Mouse (Mus musculus) urinary bladder, postnatal 14 days (tissue): ENCODE results near the gene Tab1.
A peak's percentile ranks its signal among the peaks of the same experiment; 100 is the strongest.

Experiments used
- DNase-seq: peaks from one replicate; pipeline ENCODE4 v3.0.0; 2021; ENCODE audit warnings: low spot score

Tab1 gene

GRCm38 (mm10) chr15:80137945-80138791 is 5.2 kb downstream of the Tab1 start:
- no peak for DNase-seq

- DNase-seq, result no peak
Observed at GRCm38 (mm10) chr15:80140302-80140701, 7.4 kb downstream of the Tab1 start.

DNA sequence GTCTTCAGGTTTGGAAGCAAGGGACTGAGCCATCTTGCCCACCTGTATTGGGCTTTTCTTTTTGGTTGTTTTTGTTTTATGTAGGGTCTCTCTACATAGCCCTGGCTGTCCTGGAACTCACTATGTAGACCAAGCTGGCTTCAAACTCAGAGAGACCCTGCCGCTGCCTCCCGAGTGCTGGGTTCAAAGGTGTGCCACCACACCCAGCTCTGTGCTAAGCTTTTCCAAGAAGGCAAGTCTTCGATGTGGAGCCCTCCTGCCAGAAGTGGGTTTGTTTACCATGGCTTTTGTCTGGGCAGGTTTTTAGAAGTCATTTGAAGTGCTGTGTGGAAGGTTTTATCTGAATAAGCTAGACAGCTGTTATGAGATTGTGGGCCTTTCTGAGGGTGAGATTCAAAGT is 8.0 kb downstream of the Tab1 start:
- no peak for DNase-seq

DNA sequence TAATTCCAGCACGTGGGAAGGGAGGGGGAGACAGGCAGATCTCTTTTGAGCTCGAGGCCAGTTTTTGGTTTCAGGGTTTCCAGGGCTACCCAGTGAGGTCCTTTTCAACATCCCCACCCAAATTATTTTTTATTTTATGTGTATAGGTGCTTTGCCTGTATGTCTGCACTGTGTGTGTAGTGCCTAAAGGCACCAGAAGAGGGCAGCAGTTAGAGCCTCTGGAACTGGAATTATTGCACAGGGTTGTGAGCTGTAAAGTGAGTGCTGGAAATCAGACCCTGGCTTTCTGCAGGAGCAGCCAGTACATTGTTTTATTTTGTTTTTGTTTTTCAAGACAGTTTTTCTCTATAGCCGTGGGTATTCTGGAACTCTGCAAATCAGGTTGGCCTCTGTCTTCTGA is 9.2 kb downstream of the Tab1 start:
- no peak for DNase-seq

DNA sequence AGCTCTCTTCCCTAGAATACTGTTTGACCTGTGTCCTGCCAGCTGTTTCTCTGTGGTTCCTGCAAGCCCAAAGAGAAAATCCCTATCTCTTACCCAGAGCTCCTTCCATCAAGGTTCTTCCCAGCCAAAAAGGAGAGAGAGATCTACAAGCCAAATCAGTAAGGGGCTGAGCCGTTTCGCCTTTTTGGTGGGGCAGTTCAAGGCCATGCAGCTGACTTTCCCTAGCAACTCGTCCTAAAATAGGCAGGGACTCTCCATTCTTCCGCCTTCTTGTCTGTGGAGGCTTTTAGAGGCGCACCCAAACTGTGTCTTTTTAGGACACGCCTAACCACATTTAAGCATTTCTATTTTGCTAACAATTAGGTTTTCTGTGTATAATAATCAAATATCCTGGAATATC is 10.8 kb downstream of the Tab1 start:
- no peak for DNase-seq

- no peak for DNase-seq
Observed at GRCm38 (mm10) chr15:80145397-80145796, 12.5 kb downstream of the Tab1 start.

DNA sequence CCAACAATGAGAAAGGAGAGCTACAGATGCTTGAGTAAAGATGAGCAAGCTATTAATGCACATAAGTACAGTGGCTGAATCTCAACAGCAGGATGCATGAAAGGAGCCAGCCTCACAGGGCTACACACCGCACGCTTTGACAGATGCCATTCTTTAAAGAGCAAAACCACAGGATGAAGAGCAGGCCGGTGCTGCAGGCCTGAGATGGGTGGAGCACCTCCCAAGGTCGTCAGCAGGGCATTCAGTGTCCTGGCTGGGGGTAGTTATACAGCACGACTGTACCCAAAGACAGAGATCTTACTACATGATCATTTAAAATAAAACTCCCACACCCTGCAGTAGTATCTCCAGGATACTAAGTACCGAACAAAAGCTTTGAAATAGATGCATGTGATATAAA is 13.2 kb downstream of the Tab1 start:
- no peak for DNase-seq

GRCm38 (mm10) chr15:80147090-80147489 is 14.2 kb downstream of the Tab1 start:
- no peak for DNase-seq

- DNase-seq, result no peak
Observed at GRCm38 (mm10) chr15:80147511-80147910, 14.6 kb downstream of the Tab1 start.

GRCm38 (mm10) chr15:80148565-80148964 is 15.6 kb downstream of the Tab1 start:
- DNase-seq, result no peak

DNA sequence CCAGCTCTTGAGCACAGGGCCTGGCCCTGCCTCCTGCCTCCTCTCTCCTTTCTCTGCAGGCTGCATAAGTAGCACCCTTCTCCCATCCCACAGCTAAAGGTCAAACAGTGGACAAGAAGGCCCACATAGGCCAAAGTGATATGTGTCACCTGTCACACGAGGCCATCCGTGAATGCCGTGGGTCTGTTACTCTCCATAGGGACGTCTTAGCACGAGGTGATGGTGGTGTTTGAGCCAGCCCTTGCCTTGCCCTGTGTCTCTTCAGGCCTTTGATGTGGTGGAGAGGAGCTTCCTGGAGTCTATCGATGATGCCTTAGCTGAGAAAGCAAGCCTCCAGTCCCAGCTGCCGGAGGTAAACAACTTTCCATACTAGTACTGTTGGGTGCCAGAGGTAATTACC is 16.6 kb downstream of the Tab1 start:
- no peak for DNase-seq

DNA sequence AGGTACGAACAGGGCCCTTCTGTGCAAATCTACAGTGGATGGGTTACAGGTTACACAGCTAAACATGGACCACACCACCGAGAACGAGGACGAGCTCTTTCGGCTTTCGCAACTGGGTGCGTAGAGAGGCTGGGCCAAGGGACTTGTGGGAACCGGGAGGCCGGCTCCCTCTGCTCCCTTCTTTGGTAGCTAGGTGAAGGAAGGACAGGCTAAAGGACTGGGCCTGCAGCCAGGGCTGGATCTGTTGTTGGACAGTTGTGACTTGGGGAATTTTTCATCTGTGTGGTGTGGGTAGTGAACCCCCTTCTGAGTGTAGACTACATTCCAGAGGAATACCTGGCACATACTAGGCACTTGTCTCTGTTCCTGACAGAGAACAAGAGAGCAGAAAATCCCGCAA is 19.7 kb downstream of the Tab1 start:
- DNase-seq, result peak; percentile 31

- DNase-seq, result no peak
Observed at GRCm38 (mm10) chr15:80153757-80154156, 20.8 kb downstream of the Tab1 start.

GRCm38 (mm10) chr15:80155707-80156106 is 22.8 kb downstream of the Tab1 start:
- no peak for DNase-seq

DNA sequence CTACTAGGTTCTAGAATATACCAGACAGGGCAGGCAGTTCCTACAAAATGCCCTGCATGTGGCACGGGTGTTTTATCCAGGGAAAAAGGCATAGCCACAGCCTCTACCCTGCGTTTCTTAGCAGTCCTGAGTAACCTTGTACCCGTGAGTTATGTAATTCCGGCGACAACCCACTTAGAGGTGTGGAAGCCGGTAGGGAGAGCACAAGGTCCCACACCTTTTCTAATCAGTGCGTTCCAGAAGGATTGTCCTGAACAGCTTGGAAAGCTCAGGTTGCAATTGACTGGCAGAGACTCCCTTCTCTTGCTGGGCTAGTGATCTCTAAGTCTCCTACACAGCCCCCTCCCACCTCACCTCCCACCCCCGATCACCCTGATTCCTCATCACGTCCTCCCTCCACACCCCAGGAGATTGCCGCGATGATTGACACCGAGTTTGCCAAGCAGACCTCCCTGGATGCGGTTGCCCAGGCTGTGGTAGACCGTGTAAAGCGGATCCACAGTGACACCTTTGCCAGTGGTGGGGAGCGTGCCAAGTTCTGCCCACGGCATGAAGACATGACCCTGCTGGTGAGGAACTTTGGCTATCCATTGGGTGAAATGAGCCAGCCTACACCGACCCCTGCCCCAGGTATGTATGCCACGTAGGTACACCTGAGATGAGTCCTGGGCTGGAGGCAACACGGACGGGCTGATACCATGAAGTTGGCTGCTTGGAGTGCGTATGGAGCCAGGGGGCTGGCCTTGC is 24.4 kb downstream of the Tab1 start:
- no peak for DNase-seq

DNA sequence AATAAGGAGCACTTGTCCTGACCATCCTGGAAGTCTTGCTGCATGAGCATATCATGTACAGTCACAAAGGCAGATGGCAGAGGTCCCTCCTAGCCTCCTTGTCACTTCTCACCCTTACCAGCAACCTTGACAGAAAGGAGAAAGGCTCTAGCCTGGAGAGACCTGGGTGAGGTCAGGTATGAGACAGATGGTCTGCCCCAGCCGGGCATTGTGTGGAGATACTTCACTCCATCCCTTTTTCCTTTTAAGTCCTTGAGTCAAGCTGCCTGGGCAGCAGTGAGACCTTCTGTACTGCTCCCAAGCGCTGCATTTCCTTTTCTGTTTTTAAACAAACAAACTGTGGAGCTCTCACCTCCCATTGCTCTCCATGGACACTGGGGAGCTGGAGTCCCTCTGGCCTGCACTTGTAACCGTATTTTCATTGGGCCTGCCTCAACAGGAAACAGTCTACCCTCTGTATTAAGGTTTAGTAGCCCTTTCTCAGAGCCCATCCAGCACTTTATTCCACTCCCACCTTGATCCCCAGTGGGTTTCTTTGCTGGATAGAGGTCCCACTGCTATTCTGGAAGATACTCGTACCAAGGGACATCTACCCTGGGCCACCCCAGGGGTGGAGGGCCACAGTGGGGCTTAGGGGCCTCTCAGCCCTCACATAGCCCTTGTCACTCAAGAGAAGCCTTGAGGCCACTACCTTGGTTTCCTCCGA is 25.2 kb downstream of the Tab1 start:
- DNase-seq, result no peak

DNA sequence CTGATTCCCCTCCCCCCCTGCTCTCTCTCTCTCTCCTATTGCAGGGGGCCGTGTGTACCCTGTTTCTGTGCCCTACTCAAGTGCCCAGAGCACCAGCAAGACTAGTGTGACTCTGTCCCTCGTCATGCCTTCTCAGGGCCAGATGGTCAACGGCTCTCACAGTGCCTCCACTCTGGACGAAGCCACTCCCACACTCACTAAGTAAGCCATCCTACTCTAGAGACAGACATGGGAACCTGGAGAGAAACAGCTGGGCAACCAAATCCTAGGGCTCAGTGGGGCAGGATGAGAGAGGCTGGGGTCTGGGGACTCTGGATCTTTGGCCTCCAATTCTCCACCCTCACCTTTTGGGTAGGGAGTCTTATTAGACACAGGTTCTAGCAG is 25.8 kb downstream of the Tab1 start:
- no peak for DNase-seq

- DNase-seq, result peak; percentile 71
Observed at GRCm38 (mm10) chr15:80159286-80159901, 26.5 kb downstream of the Tab1 start.

GRCm38 (mm10) chr15:80160223-80160622 is 27.3 kb downstream of the Tab1 start:
- DNase-seq, result no peak

DNA sequence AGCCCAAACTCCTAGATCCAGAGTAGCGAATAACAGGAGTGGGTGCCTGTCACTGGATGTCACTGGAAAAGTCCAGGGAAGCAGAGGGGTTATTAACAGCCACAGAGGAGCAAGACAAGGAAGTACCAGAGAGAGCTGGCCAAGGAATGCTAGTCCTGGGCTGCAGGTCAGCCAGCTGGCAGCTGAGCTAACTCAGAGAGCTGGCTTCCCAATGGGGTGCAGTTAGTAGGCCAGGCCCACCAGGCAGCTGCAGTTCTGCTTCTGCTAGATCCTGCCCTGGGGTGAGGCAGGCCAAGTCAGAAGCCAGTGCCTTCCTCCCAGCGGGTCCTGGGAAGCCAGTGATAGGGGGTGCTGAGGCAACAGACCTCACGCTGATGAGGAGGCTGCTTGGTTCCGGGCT is 27.8 kb downstream of the Tab1 start:
- DNase-seq, result no peak

DNA sequence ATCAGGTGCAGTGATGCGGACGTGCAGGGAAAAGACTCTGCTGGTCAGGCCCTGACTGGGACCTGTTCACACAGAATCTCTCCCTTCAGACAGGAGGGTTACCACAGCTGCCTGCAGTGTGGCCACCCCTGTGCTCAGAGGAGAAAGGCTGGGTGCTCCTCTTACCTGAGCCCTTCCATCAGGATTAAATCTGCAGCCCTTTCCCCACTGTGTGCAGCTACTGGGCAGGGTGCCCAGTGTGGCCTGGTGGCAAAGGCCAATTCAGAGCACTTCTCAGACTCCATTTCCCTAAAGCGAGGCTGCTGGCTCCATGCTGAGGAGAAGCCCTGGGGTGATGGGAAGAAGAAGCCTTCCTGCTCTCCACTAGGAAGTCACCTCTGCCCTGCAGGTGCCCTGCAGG is 28.3 kb downstream of the Tab1 start:
- no peak for DNase-seq

DNA sequence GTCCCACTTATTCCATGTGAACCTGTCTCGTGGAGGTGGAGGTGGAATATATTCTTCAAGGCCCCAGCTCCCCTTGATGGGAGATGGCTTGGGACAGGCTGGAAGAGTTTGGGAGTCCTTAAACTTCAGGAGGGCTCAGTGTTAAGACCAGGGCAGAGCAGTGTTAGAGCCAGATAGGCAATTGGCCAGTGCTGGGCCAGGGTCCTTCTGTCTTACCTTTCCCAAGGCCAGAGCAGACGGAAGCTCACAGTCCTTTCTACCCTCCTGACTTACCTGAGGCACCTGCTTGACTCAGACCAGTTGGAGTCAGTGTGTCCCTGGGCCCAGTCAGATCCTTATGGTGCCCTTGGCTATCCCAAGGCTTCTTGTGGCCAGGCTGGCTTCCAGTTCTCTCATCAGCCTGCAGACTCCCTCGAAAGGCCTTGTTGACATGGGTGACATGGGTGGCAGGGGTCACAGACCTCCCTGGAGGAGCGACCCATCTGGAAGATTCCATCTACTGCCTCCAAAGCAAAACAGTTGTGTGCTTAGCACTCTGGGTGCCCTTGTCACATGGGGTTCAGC is 29.6 kb downstream of the Tab1 start:
- no peak for DNase-seq
